Mouse (Mus musculus): ENCODE results near the gene Jagn1. TPM values are rescaled to one million over a fixed set of nuclear protein-coding genes. Genes with fewer than 3 reads are reported as not detected.

Gene Jagn1
- polyA plus RNA-seq, 1 experiment, result 11.9 TPM

- TF ChIP-seq GATA1 (IDR thresholded peaks at IDR 0.05; ENCODE audit: low read length), result no peak
These were observed 15.0 kb upstream of the Jagn1 start for GRCm38 (mm10) chr6:113427397-113427796.

GRCm38 (mm10) chr6:113428006-113428405 lies 14.4 kb upstream of the Jagn1 start:
- no peak for TF ChIP-seq GATA1 (IDR thresholded peaks at IDR 0.05; ENCODE audit: low read length)

DNA sequence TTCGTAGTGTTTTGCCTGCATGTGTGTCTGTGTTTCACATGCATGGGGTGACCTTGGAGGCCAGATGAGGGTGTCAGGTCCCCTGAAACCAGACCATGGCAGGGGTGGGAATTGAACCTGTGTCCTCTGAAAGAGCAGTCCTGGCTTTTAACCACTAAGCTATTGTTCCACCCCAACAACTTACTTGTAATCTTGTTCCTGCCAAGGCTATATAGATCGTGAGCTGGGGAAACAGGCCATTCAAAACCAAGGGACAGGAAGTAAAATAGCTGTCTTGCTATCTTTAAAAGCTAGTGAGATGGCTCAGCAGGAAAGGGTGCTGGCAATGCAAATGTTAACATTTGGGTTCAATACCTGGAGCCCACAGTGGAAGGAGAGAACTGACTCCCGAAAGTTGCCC lies 12.4 kb upstream of the Jagn1 start:
- TF ChIP-seq GATA1 (IDR thresholded peaks at IDR 0.05; ENCODE audit: low read length), result no peak

DNA sequence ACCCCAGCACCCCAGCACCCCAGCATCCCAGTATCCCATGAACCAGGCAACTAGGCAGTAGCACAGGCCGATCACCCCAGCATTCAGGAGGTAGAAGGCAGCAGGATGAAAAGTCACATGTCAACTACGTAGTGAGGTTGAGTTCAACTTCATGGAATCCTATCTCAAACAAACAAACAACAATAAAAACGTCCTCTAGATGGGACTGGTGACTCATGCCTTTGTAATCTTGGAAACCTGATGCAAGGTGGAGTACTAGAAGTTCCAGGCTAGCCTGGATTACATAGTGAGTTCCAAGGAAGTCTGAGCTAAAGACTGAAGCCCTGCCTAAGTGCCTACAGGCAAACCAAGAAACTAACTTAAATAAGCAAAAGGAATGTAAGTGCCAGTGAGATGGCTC lies 11.5 kb upstream of the Jagn1 start:
- TF ChIP-seq GATA1 (IDR thresholded peaks at IDR 0.05; ENCODE audit: low read length), result no peak

GRCm38 (mm10) chr6:113431801-113432200 lies 10.6 kb upstream of the Jagn1 start:
- no peak for TF ChIP-seq GATA1 (IDR thresholded peaks at IDR 0.05; ENCODE audit: low read length)

DNA sequence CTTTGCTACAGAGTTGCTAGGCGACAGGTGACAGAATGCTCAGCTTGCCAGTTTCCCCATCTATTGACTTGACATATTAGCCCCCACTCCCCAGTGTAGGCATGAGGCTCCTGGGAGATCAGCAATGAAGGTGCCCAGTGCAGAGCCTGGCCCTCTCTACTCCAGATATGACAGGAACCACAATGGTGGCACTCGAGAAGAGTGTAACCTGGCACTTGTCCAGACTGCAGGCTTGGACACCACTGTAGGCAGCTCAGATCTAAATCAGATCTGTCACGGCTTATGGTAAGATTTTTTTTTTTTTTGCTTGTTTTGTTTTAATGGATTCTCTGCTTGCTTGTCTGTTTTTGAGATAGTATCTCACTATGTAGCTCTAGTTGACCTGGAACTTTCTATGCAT lies 8.7 kb upstream of the Jagn1 start:
- TF ChIP-seq GATA1 (IDR thresholded peaks at IDR 0.05; ENCODE audit: low read length), result no peak

- no peak for TF ChIP-seq GATA1 (IDR thresholded peaks at IDR 0.05; ENCODE audit: low read length)
These were observed 7.7 kb upstream of the Jagn1 start for GRCm38 (mm10) chr6:113434691-113435090.

GRCm38 (mm10) chr6:113435664-113436205 lies 6.6 kb upstream of the Jagn1 start, which contains the start of gene Cidec:
Gene Cidec (minus strand): TSS chr6:113435760.
- TF ChIP-seq GATA1 (IDR thresholded peaks at IDR 0.05; ENCODE audit: low read length), result no peak

DNA sequence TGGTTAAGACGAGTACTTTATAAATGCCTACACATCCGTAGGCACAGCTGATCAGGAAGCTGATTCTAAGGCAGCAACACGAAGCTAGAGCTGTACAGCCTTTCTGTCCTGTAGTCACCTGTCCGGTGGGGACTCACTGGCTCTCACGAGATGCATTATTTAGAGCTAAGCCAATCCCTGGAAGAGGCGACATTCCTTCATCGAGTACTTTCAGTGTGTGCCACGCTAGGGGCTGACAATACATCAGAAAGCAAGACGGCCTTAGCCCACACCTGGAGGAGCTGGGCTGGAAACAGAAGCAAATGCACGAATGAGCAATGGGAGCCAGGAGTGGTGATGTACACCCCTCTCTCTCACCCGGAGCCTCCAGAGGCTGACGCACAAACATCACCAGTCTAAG lies 5.2 kb upstream of the Jagn1 start:
- TF ChIP-seq GATA1 (IDR thresholded peaks at IDR 0.05; ENCODE audit: low read length), result no peak

- TF ChIP-seq GATA1 (IDR thresholded peaks at IDR 0.05; ENCODE audit: low read length), result no peak
These were observed 3.5 kb upstream of the Jagn1 start for GRCm38 (mm10) chr6:113438721-113439430.

DNA sequence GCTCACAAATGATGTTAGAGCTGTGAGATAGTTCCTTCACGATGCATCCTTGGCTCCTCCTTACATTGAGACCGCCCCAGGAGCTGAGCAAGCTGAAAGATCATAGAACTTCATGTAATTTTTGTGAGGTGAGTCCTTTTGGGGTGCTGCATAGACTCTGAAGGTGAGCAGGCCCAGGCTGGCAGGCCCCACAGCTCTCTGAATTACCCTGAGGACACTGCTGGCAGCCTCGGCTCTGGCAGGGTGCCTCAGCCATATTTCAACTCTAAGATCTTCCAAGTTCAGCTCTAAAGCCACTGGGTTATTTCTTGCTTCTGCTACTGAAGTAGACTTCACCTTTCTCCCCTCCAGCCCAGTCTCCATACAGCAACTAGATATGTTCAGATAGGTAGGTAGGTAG lies 1.7 kb upstream of the Jagn1 start:
- TF ChIP-seq GATA1 (IDR thresholded peaks at IDR 0.05; ENCODE audit: low read length), result no peak

GRCm38 (mm10) chr6:113441147-113441680 lies 1.2 kb upstream of the Jagn1 start:
- TF ChIP-seq GATA1 (IDR thresholded peaks at IDR 0.05; ENCODE audit: low read length), result no peak

DNA sequence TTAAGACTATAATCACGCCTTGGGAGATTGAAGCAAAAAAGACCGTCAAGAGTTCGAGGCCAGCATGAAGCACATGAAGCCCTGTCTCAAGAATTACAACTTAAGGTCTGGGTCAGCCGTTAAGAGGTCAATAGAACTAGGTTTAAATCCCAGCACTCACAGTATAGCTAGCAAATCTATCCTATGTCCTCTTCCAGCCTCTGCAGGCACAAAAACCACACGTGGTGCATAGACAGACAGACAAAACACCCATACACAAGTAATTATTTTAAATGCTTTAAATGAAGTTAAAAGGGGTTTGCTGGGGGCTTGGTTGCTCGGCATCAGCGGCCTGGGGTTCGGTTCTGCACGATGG lies 305 bp upstream of the Jagn1 start:
- TF ChIP-seq GATA1 (IDR thresholded peaks at IDR 0.05; ENCODE audit: low read length), result no peak

DNA sequence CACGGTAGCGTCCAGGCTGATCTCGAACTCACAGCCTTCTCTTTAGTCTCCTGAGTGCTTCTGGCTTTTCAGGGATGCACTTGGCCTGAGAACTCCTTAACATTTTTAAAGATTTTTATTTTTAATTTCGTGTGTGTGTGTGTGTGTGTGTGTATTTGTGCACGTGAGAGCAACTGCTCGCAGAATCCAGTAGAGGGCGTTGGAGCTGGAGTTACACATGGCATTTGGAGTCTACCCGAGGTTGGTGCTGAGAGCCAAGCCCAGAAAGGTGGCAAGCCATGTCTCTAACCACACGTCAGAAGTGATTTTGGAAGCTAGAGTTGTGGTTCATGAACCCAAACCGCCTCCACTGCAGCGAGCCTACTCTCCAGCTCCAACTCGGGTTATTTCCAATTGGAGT lies 722 bp downstream of the Jagn1 start:
- TF ChIP-seq GATA1 (IDR thresholded peaks at IDR 0.05; ENCODE audit: low read length), result no peak

DNA sequence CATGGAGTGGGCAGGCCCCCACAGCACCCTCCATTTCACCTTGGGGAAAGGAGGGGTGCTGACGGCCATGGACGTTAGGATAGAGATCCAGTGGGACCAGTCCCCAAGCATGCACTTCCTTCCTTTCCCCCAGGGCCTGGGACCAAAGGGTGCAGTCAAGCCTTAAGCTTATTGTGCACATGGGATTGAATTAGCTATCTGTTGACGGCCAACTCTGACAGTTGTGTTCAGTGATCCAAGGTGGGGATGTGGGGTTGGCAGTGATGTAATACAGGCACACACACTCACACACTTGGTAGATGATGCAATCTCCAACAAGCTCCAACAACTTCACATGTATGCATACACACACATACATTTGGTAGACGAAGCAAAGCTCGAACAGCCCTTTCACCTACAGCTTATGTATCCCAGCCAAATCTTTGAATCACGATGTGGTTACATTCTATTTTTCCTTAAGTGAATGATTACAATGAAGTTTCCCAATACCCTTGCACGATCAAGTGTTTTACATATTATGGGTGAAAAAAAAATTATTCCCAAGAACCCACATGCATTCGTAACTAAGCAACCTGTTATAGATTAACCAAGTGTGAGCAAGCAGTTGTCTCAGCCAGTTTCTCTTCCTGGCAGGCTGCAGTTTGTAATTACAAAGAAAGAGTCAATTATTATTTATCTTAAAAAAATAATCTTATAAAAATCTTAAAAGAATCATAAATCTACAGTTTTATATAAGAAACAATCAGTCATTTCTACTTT lies 2.0 kb downstream of the Jagn1 start:
- no peak for TF ChIP-seq GATA1 (IDR thresholded peaks at IDR 0.05; ENCODE audit: low read length)

DNA sequence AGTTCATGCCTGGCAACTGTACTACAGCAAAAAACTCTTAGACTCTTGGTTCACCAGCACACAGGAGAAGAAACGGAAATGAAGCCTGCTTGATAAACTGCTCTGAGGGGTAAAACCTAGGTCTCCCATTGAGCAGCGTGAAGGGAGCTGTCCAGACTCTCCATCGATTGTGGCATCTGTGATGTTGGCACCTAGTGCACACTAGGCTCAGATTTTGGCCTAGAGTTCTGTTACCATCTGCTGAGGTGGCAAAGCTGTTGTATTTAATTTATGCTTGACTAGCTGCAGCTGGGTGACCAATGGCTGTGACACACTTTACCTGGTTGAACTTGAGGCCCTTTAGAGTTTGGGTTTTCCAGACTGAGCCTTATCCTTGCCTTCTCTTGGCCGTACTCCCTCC lies 5.3 kb downstream of the Jagn1 start:
- TF ChIP-seq GATA1 (IDR thresholded peaks at IDR 0.05; ENCODE audit: low read length), result no peak

Data from G1E-ER4 (cell line).